Mouse (Mus musculus) lung, postnatal 14 days (tissue): ENCODE measurements around the gene Gm45521.

Source experiments
- DNase-seq: peaks from one replicate; pipeline ENCODE4 v3.0.0; 2021

The Gm45521 gene

DNA sequence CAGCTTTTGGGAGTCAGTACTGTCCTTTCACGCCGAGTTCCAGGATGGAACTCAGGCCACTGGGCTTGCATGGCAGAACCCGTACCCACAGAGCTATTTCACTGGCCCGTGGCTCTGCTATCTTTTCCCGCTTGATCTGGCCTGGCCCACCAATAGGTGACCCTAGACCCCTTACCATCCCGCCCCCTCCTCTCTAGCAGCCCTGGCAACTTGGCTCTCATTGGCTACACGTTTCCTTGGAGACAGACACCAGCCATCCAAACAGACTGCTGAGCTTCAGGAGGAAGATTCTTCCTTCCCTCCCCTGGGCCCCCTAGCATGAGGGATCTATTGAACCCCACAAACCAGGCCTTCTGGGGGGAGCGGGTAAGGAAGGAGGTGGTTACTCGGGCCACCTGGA, at the start of gene Gm45521:
Gene Gm45521, plus strand, starts transcription at position 240 of the 400 bp plus-strand sequence.
- no peak for DNase-seq

DNA sequence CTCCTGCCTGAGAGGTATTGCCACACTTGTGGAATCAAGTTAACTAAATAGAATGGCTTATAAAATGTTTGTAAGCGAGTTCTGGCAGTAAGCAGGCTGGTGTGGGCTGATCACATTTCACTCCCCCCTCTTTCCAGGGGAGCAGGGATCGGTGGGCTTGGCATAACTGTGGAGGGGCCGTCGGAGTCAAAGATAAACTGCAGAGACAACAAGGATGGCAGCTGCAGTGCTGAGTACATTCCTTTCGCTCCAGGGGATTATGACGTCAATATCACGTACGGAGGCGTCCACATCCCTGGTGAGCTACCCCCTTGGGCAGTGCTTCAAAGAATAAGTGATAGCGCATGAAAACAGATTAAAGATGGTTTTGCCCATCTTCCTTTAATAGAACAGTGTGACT, 47.6 kb upstream of the Gm45521 start:
- DNase-seq = no peak

DNA sequence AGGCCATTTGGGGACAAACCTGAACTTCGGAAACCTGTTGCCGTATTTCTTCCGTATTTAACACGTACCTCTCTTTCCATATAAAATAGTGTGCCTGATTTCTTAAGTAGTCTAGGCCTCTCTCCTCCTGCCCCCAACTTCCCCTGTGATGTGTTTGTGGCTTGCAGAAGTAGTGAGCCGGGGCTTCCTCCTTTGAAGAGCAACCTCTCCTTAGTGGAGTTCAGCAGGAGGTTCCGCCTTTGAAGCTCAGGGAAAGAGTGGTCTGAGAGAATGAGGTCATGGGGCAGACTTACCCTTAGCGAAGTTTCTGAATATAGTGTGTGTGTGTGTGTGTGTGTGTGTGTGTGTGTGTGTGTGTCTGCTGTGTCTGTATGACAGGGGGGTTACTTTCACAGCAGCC, 43.2 kb upstream of the Gm45521 start:
- DNase-seq = no peak

DNA sequence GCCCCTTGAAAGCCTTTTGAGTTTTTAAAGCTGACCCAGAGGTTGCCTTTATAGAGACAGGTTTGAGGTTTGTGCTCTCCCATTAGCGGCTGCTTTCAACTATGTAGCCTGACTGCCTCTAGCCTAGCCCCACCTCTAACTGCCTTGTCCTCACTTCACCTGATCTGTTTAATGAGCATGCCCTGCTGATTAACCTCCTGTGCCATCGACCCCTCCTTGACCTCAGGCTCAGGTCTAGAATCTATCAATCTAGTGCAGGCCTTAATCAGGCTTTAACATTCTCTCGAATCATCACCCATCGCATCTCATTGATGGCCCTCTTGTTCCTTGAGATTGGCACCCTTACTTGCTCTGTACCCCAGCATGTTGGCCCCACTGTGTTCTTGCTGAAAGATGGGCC, 42.6 kb upstream of the Gm45521 start:
- no peak for DNase-seq

DNA sequence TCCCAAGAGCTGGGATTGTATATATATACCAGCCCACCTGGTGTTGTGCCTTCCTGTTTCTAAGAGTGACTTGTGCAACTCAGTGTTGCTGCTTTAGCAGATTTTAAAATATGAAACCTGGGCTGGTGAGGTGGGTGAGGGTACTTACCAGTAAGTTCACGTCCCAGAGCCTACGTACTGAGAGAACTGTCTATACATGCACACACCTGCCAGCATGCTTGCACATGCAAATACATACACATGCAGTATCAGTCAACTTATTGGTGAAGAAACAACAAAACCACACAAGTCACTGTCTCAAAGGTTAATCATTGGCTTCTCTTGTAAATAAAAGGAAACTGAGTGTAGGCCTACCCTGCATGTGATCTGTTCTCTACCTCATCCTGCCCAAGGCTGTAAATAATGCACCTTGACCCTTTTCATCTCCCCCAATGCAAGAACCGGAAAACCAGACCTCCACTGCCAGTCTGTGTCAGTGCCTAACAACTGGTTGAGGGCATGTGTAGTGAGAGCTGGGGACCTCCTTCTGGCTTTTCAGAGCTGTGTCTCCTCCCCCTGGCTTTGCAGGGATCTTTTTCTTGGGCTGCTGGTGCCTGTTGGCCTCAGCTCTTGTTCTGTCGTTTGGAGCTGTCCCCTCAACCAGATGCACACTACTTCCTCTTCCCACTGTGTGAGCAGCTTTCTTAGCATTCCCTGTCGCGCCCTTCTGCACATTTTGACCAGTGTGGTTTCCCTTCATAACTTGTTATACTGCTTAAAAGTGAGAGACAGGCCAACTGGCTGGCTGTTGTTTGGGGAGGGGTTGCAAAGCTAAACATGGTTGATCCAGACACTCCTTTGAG, 38.7 kb upstream of the Gm45521 start:
- DNase-seq = no peak

DNA sequence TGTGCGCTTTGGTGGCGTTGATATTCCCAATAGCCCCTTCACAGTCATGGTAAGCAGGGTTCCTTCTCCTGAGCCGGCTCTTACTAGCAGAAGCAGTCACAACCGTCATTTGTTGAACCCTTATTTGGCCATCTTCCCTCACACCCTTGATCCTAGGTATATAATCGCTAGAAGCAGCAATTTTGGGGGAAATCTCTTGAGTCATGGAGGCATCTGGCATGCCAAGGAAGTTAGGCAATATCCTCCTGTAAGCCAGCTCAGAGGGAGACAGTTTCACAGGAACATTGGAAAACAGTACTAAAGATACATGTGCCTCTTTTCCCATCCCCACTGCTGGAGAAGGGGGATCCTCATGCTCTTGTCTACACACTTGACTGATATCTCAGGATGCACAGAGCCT, 37.8 kb upstream of the Gm45521 start:
- no peak for DNase-seq

DNA sequence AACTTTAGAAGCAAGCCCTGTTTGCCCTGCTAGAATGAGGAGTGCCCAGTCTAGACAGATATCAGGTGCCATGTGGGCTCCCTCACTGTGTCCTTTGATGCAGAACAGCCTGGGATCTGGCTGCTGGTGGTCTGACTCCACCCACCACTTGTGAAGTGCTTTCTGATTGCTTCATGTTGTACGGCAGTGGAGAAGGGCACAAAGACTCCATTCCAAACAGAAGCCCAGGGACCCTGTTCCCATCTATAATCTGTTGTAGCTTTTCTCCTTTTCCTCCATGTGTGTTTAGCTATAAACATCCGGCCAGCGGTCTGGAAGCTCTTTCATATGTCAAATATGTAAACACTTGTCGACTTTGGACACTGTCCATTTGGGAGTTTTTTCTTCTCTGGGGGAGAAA, 37.2 kb upstream of the Gm45521 start:
- DNase-seq = peak; percentile 22

DNA sequence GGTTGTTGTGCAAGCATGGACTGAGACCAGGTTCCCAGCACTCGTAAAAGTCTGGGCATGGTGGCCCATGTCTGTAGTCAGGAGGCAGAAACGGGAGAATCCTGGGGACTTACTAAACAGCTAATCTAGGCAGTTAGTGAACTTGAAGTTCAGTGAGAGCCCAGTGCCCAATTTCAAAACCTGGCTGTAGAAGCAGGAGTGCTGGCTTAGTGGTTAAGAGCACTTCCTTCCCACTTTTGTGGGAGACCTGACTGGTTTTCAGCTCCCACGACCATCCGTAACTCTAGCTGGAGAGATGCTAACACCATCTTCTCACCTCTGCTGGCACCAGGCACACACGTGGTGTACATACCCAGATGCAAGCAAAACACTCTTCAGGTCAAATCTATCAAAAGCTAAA, 35.6 kb upstream of the Gm45521 start:
- no peak for DNase-seq

DNA sequence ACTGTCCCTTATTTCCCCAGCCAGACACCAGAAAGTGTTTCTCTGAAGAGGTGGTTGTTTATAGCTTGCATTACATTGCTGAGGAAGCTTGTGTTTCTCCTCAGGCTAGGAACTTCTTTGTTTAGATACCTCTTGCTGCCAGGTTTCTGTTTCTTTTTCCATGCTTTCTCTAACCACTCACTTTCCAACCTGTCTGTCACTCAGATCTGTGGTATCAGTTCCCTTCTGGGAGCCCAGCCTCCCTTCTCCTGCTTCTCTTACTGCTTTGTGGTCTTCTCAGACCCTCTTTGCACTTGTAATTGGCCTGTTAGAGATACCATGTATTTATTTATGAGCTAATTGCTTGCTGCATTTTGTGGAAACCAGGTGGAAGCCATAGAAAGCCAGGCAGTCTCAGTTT, 33.5 kb upstream of the Gm45521 start:
- DNase-seq = no peak

DNA sequence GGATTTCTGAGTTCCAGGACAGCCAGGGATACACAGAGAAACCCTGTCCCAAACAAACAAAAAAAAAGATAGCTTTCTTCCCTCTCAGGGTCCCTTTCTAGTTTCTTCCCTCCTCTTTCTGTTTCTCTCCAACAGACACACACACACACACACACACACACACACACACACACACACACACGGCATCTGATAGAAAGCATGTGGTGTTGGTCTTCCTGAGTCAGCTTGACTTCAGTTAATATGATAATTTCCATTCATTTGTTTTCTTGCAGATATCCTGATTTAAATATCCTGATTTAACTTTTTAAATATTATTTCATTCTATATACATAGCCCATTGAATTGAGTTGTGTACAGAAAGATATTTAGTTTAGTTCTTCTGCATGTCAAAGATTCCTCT, 28.7 kb upstream of the Gm45521 start:
- no peak for DNase-seq

DNA sequence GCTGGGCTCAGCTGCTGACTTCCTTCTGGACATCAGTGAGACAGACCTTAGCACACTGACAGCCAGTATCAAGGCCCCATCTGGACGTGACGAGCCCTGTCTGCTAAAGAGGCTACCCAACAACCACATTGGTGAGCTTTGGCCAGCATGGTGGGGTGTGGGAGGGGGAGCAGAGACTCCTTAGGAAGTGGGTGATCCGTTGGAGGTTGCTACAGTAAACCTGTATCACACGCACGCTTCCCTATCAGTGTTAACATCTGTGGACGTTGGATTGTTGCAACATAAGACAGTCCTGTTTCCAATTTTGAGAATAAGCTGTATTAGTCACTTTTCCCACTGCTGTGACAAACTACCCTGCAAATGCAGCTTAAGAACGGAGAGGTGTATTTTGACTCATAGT, 28.1 kb upstream of the Gm45521 start:
- no peak for DNase-seq

DNA sequence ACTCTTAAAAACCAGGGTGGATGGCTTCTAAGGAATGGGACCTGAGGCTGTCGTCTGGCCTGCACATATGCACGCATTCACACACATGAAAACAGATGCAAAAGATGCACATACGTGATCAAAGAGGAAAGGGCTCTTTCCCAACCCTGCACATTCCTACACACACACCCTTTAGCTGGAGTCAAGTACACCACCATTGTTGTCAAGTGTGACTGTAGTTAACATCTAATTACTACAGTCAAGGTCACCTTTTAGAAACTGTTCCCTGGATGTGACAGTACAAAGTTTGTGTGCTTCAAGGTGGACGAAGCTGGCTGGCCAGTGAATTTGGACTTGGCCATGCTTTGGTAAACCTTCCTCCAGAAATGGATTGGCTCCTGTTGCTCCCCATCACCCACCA, 24.9 kb upstream of the Gm45521 start:
- no peak for DNase-seq

DNA sequence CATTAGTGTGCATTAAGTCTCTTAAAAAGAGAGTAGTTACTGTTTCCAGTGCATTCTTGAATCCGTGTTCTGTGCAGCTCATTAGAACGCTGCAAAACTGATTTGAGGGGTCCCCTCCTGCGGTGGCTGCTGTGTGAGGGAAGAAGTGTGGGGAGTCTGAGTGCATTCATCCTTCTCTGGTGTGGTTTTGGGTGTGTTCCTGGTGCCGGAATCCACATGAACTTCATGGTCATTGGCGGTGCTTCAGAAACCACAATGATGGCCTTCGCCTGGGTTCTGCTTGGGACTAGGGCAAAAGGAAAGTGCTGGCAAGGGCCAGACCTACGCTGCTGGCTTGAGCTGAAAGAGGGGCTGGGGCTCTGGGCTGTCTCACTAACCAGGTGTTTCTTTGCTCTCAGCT, 22.9 kb upstream of the Gm45521 start:
- DNase-seq = no peak

DNA sequence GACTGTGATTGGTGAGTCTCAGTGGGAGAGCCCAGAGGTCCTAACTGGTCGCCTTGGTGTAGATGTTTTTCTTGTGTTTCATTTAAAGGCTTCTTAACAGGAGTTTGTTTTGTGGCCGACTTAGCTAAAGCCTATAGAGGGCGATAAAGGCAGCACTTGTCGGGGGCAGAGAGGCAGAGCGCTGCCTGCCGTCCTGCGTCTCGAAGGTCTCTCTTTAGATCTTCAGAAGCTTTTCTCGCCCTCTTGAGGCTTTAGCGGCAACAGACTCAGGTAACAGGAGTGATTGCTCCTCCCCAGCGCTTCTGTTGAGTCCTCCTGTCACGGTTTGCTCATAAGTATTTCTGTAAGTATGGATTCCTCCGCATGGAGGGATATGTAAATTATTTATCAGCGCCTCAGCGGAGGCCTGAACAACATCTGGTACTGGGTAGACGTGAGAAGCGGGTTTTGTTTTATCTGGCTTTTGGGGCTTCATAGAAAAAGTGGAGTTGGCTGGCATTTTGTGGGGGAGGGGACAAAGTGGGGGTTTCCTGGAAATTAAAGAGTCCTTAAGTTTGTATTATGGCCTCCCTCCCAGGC, 19.9 kb upstream of the Gm45521 start:
- DNase-seq = peak; percentile 25

DNA sequence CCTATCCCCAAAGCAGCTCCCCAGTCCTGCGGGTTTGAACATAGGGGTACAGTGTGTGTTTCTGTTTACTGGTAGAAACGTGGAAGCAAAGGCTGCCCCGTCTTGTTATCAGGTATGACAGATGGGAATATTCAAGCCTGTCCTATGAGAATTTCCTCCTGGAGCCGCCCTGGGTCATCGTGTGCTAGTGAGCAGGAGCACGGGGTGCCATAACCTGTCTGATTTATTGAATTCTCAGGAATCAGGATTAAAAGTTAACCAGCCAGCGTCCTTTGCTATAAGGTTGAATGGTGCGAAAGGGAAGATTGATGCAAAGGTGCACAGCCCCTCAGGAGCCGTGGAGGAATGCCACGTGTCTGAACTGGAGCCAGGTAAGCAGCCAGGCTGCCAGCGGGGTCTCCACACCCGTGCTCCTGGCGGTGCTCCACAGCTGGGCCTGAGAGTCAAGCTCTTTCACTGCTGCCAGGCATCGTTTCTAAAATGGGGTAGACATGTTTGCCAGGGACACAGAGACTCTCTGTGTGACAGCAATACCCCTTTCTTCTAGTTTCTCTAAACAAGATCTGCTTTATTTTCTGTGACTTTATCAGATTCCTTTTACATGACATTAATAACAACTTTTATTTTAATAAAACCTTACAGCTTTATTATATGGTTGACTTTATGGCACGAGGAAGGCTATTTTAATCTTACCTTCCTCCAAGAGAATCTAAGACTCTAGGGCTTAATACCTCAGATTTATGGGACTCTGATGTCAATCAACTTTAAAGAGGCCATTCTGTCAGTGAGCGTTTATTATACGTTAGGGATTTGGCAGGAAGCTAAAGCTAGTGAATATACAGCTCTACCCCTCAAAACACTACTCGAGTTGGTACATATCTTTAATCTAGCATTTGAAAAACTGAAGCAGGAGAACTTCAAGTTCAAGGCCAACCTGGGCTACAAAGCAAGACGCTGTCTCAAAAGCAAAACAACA, 18.0 kb upstream of the Gm45521 start:
- DNase-seq = no peak

DNA sequence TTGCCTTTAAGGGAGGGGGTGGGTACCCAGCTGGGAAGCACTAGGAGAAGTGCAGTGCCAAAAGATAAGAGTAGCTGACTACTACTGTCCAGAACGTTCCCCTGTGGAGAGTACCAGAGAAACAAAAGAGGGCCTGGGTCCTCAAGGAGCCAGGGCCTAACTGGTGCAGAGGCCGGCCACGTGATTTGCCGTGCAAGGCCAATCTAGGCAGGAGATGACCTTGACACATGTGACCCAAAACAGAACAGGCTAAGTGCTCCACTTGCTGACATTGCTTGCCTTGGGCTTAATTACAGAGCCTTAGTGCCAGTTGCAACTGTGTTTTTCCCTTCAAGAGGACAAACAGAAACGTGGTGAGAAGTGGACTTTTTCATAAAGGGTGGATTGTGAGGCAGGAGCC, 15.7 kb upstream of the Gm45521 start:
- no peak for DNase-seq

DNA sequence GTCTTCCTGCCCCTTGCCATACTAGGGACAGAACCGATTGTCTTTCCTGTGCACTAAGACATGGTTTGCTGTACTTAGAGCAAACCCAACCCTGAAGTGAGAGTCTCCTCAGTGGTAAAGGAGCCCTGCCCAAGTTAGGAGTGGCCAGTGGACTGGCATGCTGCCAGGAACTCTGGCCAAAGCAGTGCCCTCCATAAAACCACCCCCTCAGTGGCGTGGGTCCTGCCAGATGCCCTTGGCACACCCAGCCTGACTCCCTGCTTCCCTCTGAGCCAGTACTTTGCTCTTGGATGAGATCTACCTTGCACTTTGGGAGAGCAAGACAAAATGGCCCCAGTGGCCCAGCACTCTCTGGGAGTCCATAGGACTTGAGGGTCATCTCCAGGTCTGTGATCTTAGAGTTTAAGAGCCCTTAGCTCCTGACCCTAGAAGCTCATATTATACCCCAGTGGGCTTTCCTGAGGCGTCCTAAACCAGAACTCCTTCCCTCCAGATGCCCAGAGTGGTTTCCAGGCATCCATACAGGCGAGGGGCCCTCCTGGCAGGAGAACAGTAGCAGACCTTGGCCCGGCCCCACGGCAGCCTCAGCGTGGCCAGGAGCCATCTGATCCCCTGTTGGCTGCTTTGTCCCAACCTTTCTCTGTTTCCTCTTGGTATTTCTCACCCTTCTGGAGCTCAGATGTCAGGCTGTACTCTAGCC, 13.8 kb upstream of the Gm45521 start:
- DNase-seq = peak; percentile 53

DNA sequence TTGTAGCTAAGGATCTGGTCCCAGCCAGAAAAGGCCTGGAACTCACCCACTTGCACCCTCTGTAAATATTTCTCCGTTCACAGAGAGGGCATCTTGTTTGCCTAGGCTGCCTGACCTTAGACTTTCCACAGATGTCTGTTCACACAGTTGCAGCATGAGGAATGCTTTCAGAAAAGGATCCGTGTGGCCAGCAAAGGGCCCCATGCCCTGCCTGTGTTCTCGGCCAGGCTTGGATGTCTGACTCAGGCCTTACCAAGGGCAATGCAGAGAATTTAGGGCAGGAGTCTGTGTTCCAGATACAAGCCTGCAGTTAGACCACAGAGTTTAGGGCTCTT, 13.3 kb upstream of the Gm45521 start:
- no peak for DNase-seq

DNA sequence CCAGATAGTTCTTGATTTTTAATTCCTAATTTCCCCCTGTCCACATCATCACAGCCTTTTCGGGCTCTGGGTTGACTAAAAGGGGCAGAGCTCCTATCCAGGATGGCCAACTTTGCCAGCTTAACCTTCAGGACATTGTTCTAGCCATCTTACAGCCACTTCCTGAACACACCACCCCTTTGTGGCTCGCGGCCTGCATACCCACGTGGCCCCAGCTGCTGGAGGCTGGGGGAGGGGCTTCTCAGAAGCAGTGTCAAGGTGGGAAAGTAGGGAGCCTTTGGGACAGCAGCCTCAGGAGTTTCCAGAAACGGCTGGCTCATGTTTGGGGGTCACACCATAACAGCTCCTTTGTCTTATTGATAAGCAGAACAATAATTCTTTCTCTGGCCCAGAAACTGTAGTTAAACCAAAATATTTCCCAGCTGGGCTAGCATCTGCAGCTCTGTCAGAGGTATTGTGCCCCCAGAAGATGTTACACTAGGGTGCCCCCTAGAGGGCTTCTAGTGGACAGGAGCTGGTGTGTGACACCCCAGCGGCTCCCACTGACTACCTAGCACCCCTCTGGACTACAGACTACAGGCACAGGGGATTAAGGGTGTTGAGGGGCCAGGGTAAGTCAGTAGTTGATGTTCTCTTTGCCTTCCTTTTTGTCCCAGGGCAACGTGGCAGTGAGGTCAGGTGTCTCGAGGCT, 12.6 kb upstream of the Gm45521 start:
- peak; percentile 38 for DNase-seq

DNA sequence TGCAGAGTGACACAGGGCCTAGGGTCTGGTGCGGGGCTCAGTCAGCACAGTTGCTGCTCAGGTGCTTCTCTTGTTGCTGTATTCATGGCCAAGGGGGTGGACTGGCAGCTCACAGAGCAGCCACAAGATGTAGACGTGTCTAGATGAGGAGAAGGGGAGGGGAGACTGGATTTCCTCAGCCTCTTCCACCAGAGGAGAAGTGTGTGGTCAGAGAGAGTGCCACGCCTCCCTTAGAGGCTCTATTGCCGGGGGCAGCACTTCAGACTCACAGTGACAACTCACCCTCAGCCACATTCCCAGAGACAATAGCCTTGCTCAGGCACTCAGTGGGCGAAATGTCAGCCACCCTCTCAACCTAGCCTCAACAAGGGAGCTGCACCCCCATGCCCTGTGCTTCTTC, 11.8 kb upstream of the Gm45521 start:
- DNase-seq = no peak

DNA sequence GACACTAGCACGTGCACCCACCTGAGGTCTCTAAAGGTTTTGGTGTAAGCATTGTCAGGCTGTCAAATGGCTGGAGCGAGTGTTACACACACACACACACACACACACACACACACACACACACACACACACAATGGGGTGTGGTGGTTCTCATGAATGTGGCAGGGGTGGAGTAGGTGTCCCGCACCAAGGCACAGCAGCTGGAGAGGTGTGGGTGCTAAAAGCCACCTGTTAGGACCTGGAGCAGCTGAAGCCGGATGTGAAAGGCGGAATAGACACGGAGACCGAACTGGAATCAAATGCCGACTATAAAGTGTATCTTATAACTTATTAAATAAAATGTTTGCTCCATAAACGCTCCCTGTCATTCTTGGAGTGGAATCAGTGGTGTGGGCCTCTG, 5.9 kb upstream of the Gm45521 start:
- no peak for DNase-seq

DNA sequence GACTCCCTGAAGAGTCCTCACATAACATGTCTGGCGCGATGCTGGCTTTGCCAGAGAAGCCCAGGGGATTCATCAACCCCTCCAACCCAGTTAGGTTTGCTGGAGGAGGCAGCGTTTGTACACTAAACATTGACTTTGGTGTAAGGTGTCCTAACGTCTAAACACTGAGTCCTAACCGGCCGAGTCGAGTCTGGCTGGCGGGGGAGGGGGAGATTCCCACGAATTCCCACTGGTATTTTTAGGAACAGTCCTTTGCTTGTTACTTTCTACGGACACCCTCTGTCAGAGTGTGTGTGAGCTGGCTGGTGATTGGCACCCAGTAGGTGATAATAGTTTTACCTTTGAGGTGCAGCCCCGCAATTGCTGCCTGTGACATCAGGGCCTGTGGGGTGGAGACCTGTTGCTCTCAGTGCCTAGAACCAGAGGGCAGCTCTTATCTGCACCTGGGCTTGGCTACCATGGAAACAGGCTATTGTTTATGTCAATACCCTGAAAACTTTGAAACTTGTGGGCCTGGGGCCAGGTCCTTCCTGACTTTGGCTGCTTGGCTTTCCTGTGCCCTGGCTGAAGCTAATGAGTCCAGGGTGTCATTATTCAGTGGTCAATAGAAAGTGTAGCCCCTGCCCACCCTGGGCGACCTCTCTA, 4.4 kb upstream of the Gm45521 start:
- DNase-seq = peak; percentile 53
